Mouse (Mus musculus) CH12.LX (cell line): Measurements from ENCODE around the gene Wdr62. TPM values are rescaled to one million over a fixed set of nuclear protein-coding genes. Genes with fewer than 3 reads are reported as not detected.
A peak's percentile ranks its signal among the peaks of the same experiment; 100 is the strongest.

Experiments used
- DNase-seq: peaks from one replicate; pipeline ENCODE4 v3.0.0-alpha.2; 2013; ENCODE audit errors: extremely low read depth
- H3K27ac ChIP-seq: 2 replicates; pipeline ENCODE4 v1.5.1; 2012; ENCODE audit warnings: low read depth, mild to moderate bottlenecking, control low read depth, moderate library complexity; ENCODE audit not compliant: insufficient read depth
- H3K27me3 ChIP-seq: replicated peaks from 2 replicates; pipeline ENCODE3; 2012; ENCODE audit warnings: inconsistent platforms
- H3K36me3 ChIP-seq, 2 experiments: replicated peaks in 1 of 2; 2 replicates each; pipeline versions ENCODE3 to v1.6.1; 2012; ENCODE audit warnings: inconsistent platforms in 1 of 2, low read length in 1 of 2, mild to moderate bottlenecking in 1 of 2, mixed read lengths in 1 of 2, moderate library complexity in 1 of 2; ENCODE audit not compliant: control insufficient read depth in 1 of 2, insufficient read depth in 1 of 2
- H3K4me1 ChIP-seq, 2 experiments: 2 replicates each; pipeline ENCODE4 v1.6.1; 2012; ENCODE audit warnings: inconsistent platforms in 1 of 2, moderate library complexity in 1 of 2; ENCODE audit not compliant: insufficient read depth in 2 of 2, control insufficient read depth in 1 of 2
- H3K4me2 ChIP-seq: 2 replicates; pipeline ENCODE4 v1.6.1; 2012; ENCODE audit warnings: low read depth, mild to moderate bottlenecking, control low read depth; ENCODE audit not compliant: poor library complexity, insufficient read depth, severe bottlenecking
- H3K4me3 ChIP-seq, 3 experiments: fragments of 150-350 bp in 1 of 3; sonication (generic) in 1 of 3; replicated peaks in 1 of 3; 2 replicates each; pipeline versions ENCODE3 to v1.5.1; 2011 to 2012; ENCODE audit warnings: low read depth in 2 of 3, low read length in 2 of 3, mild to moderate bottlenecking in 2 of 3, moderate library complexity in 2 of 3, control low read depth in 1 of 3, improper control_type of control experiment in 1 of 3, inconsistent platforms in 1 of 3, mixed read lengths in 1 of 3; ENCODE audit not compliant: poor library complexity in 1 of 3
- H3K79me2 ChIP-seq: replicated peaks from 2 replicates; pipeline ENCODE4 v1.6.1; 2012; ENCODE audit warnings: mild to moderate bottlenecking, moderate library complexity; ENCODE audit not compliant: control insufficient read depth, poor library complexity, insufficient read depth, severe bottlenecking; ENCODE audit errors: extremely low read depth
- H3K9ac ChIP-seq: 2 replicates; pipeline ENCODE4 v1.6.1; 2012; ENCODE audit warnings: low read depth, mild to moderate bottlenecking, control low read depth, moderate library complexity; ENCODE audit not compliant: insufficient read depth
- H3K9me3 ChIP-seq: replicated peaks from 2 replicates; pipeline ENCODE3; 2012; ENCODE audit warnings: low read length, inconsistent platforms, mixed read lengths
- BHLHE40 ChIP-seq: IDR thresholded peaks from 2 replicates; pipeline ENCODE4 v1.6.1; 2011; ENCODE audit warnings: mild to moderate bottlenecking, low read depth, low read length, improper control_type of control experiment
- CHD2 ChIP-seq: IDR thresholded peaks from 2 replicates; pipeline ENCODE4 v1.6.1; 2011; ENCODE audit warnings: low read length, improper control_type of control experiment
- CTCF ChIP-seq, 2 experiments: IDR thresholded peaks in 1 of 2; conservative IDR thresholded peaks in 1 of 2; 2 replicates each; pipeline ENCODE4 v1.5.1; 2011 to 2012; ENCODE audit warnings: low read depth in 2 of 2, low read length in 2 of 2, improper control_type of control experiment in 1 of 2, inconsistent platforms in 1 of 2, mild to moderate bottlenecking in 1 of 2, moderate library complexity in 1 of 2
- EP300 ChIP-seq: IDR thresholded peaks from 2 replicates; pipeline ENCODE4 v1.6.1; 2011; ENCODE audit warnings: low read length, improper control_type of control experiment
- GABPA ChIP-seq: IDR thresholded peaks from 2 replicates; pipeline ENCODE4 v1.6.1; 2012; ENCODE audit warnings: low read depth, low read length, improper control_type of control experiment, inconsistent platforms; ENCODE audit not compliant: insufficient replicate concordance
- JUN ChIP-seq: IDR thresholded peaks from 2 replicates; pipeline ENCODE4 v1.6.1; 2011; ENCODE audit warnings: low read depth, mild to moderate bottlenecking, low read length, improper control_type of control experiment, moderate library complexity; ENCODE audit not compliant: insufficient read depth
- JUND ChIP-seq: conservative IDR thresholded peaks from 2 replicates; pipeline ENCODE4 v1.6.1; 2011; ENCODE audit warnings: low read depth, low read length, improper control_type of control experiment
- MAX ChIP-seq: IDR thresholded peaks from 2 replicates; pipeline ENCODE4 v1.6.1; 2011; ENCODE audit warnings: low read length, improper control_type of control experiment
- MEF2A ChIP-seq: IDR thresholded peaks from 2 replicates; pipeline ENCODE4 v1.6.1; 2014; ENCODE audit warnings: low read depth, mild to moderate bottlenecking, inconsistent platforms, low read length, improper control_type of control experiment, borderline replicate concordance
- NELFE ChIP-seq: IDR thresholded peaks from 2 replicates; pipeline ENCODE4 v1.6.1; 2011; ENCODE audit warnings: low read depth, low read length, improper control_type of control experiment
- NRF1 ChIP-seq: IDR thresholded peaks from 2 replicates; pipeline ENCODE4 v1.6.1; 2014; ENCODE audit warnings: low read depth, mild to moderate bottlenecking, inconsistent platforms, low read length, improper control_type of control experiment, moderate library complexity
- PAX5 ChIP-seq: IDR thresholded peaks from 2 replicates; pipeline ENCODE4 v1.6.1; 2012; ENCODE audit warnings: low read length, inconsistent platforms, mixed read lengths
- RAD21 ChIP-seq: IDR thresholded peaks from 2 replicates; pipeline ENCODE4 v1.6.1; 2011; ENCODE audit warnings: low read depth, mild to moderate bottlenecking, low read length, improper control_type of control experiment, moderate library complexity
- SIN3A ChIP-seq: IDR thresholded peaks from 2 replicates; pipeline ENCODE4 v1.6.1; 2012; ENCODE audit warnings: low read length, improper control_type of control experiment, inconsistent platforms
- TBP ChIP-seq: conservative IDR thresholded peaks from 2 replicates; pipeline ENCODE4 v1.6.1; 2011; ENCODE audit warnings: low read depth, low read length, improper control_type of control experiment
- TCF12 ChIP-seq: IDR thresholded peaks from 2 replicates; pipeline ENCODE4 v1.6.1; 2014; ENCODE audit warnings: low read depth, mild to moderate bottlenecking, inconsistent platforms, low read length, improper control_type of control experiment
- USF1 ChIP-seq: IDR thresholded peaks from 2 replicates; pipeline ENCODE4 v1.6.1; 2014; ENCODE audit warnings: low read depth, mild to moderate bottlenecking, inconsistent platforms, low read length, improper control_type of control experiment
- USF2 ChIP-seq: conservative IDR thresholded peaks from 2 replicates; pipeline ENCODE4 v1.6.1; 2011; ENCODE audit warnings: low read depth, low read length, improper control_type of control experiment
- ZC3H11A ChIP-seq: IDR thresholded peaks from 2 replicates; pipeline ENCODE4 v1.6.1; 2012; ENCODE audit warnings: low read depth, mild to moderate bottlenecking, inconsistent platforms, low read length, improper control_type of control experiment
- ZMIZ1 ChIP-seq: IDR thresholded peaks from 2 replicates; pipeline ENCODE4 v1.6.1; 2012; ENCODE audit warnings: low read depth, mild to moderate bottlenecking, inconsistent platforms, low read length, improper control_type of control experiment
- dilution Hi-C: fragments of 300-500 bp; cut with MboI; formaldehyde crosslinking; loops from 2 replicates; pipeline ENCODE4 v1.14.3; 2020; ENCODE audit warnings: low sequenced_read_pairs; ENCODE audit not compliant: extremely low pct_unique_long_range_greater_than_20kb, extremely low pct_ligation_motif_present
- in situ Hi-C: fragments of 300-500 bp; cut with MboI; formaldehyde crosslinking; loops from 3 replicates; pipeline ENCODE4 v1.14.3; 2019; ENCODE audit warnings: low sequenced_read_pairs, low pct_ligation_motif_present, low pct_unique_long_range_greater_than_20kb, mixed read lengths
- polyA plus RNA-seq: library from polyadenylated mRNA; unstranded; fragments of >175 nt; gene quantifications from 2 replicates; pipeline ENCODE4 v1.2.1, GENCODE M21; 2012; ENCODE audit warnings: low read depth; ENCODE audit not compliant: insufficient read length
- total RNA-seq, 2 experiments: library from RNA; depleted of rRNA; stranded (reverse); fragments of 300-350 nt in 1 of 2; fragments of >200 nt in 1 of 2; gene quantifications; 2 replicates each; pipeline ENCODE4 v1.2.3; 2012 to 2014

Wdr62 gene
- total and polyA plus RNA-seq, 3 experiments = 2.3 to 19.7 (median 5.3) TPM

GRCm38 (mm10) chr7:30310136-30310535 lies 29.9 kb upstream of the Wdr62 start:
- Histone ChIP-seq H3K9ac (no peak overlapping the region), H3K36me3 (peaks cover 15 to 50% of the 10 kb centered on the region in 2 experiments), H3K27me3 (peaks cover 5% of the 10 kb centered on the region), H3K27ac (no peak overlapping the region), H3K9me3 (no peaks in the 10 kb centered on the region), H3K79me2 (peaks cover 6% of the 10 kb centered on the region), H3K4me3 (no peak overlapping the region), H3K4me1 (peaks cover 11 to 29% of the 10 kb centered on the region in 2 experiments), H3K4me2 (no peak overlapping the region)
- no peak for TF ChIP-seq SIN3A
- no peak for TF ChIP-seq PAX5
- no peak for TF ChIP-seq JUND
- TF ChIP-seq MAX = no peak
- TF ChIP-seq ZC3H11A = no peak
- TF ChIP-seq TBP = no peak
- no peak for TF ChIP-seq NELFE
- no peak for TF ChIP-seq NRF1
- no peak for TF ChIP-seq USF2
- no peak for TF ChIP-seq JUN
- no peak for TF ChIP-seq BHLHE40
- TF ChIP-seq ZMIZ1 = no peak
- no peak for TF ChIP-seq GABPA
- TF ChIP-seq USF1 = no peak
- no peak for TF ChIP-seq EP300
- TF ChIP-seq CTCF (conservative IDR thresholded peaks at IDR 0.05 in 1 of 2, IDR thresholded peaks at IDR 0.05 in 1 of 2; ENCODE audit: low read depth in 2 of 2, low read length in 2 of 2) = no peak
- TF ChIP-seq RAD21 = no peak
- TF ChIP-seq CHD2 = no peak
- dilution Hi-C loops (no loop called here), in situ Hi-C loops (no loop called here)
- DNase-seq = no peak

- Histone ChIP-seq H3K27me3 (peaks cover 5% of the 10 kb centered on the region), H3K9me3 (no peaks in the 10 kb centered on the region), H3K9ac (peak overlapping the region; percentile 66), H3K79me2 (peaks cover 6% of the 10 kb centered on the region), H3K27ac (no peak overlapping the region), H3K36me3 (peaks cover 15 to 46% of the 10 kb centered on the region in 2 experiments), H3K4me2 (peak overlapping the region; percentile 76), H3K4me1 (peaks cover 11 to 29% of the 10 kb centered on the region in 2 experiments), H3K4me3 (peak overlapping the region; percentile 75 to 96 (median 85))
- in situ Hi-C loops = no loop called here
- dilution Hi-C loops = no loop called here
- no peak for TF ChIP-seq CTCF (conservative IDR thresholded peaks at IDR 0.05 in 1 of 2, IDR thresholded peaks at IDR 0.05 in 1 of 2; ENCODE audit: low read depth in 2 of 2, low read length in 2 of 2)
- TF ChIP-seq MEF2A = no peak
- TF ChIP-seq TCF12 = no peak
- no peak for DNase-seq
Measured at GRCm38 (mm10) chr7:30309395-30310129, 29.3 kb upstream of the Wdr62 start.
